Mouse (Mus musculus) adrenal gland, postnatal 0 days (tissue): ENCODE data around the gene Bcl2a1b. TPM values are rescaled to one million over a fixed set of nuclear protein-coding genes. Genes with fewer than 3 reads are reported as not detected.

Source experiments
- polyA plus RNA-seq: library from polyadenylated mRNA; unstranded; fragments of >200 nt; fragmentation: Nextera tagmentation; extraction: Ambion mirVana; gene quantifications from 2 replicates; pipeline ENCODE4 v1.2.1, GENCODE M21; 2015

The Bcl2a1b gene
- 10.8 and 25.6 TPM in 2 replicates for polyA plus RNA-seq

GRCm38 (mm10) chr9:89198969-89199416 is at the start of gene Bcl2a1b, which contains the start of gene Gm29094:
Gene Bcl2a1b, plus strand, starts transcription at chr9:89199209.
Gene Gm29094, plus strand, starts transcription at chr9:89199379.

DNA sequence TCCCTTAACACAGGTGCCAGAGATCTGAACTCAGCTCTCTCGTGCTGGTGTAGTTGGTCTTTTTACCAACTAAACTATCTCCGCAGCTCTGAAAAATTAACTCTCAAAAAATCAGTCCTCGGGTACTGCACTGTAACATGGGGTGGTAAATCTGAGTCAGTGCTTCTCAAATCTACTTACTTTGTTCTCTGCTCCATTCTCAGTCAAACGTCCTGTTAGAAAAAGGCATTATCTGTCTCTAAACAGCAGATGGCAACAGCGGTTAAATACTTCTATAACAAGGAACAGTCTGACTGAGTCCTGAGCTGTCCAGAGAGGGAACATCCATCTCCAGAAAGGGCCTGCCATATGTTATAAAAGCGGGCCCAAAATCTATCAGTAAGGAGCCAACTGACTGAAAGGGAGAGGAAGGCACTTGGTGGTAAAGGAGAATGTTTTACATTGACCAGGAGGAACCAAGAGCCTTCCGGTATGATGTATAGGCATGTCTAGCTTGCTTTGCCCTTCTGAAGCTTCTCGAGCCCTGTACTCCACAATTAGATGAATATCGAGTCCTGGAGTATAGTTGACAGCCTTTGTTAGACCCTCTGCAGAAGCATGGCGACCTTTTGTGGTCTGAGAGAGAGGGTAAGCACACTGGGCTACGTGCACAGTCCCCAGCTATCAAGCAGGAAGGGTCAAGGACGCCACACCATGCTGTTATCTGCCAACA is 11.5 kb downstream of the Bcl2a1b start, which contains the start of gene Mthfs:
TSS of gene Mthfs (plus strand) at position 324 of the 712 bp plus-strand sequence.

Other genes starting within 250 kb of the Bcl2a1b start
- 1.3 and 2.1 TPM in 2 replicates for gene Bcl2a1a, start 242.3 kb upstream of the Bcl2a1b start, polyA plus RNA-seq
- 0.07 TPM in 1 of 2 replicates, not detected in the other for gene Trim43b, start 106.4 kb upstream of the Bcl2a1b start, polyA plus RNA-seq
- 3.0 TPM in 1 of 2 replicates, not detected in the other for gene Gm29094, start 170 bp downstream of the Bcl2a1b start, polyA plus RNA-seq
- gene Mthfs, start 11.5 kb downstream of the Bcl2a1b start, polyA plus RNA-seq = 51.0 and 55.9 TPM in 2 replicates